Mouse (Mus musculus) brain, embryonic 14.5 days (tissue): ENCODE results near the gene Bnc1.

Source experiments
- CTCF ChIP-seq: fragments of 200-500 bp; IDR thresholded peaks from 2 replicates; pipeline ENCODE4 v1.5.1; 2012; ENCODE audit warnings: inconsistent platforms, mild to moderate bottlenecking, moderate library complexity, borderline replicate concordance; ENCODE audit not compliant: insufficient read depth, insufficient read length; ENCODE audit errors: extremely low read depth
- POLR2A ChIP-seq: fragments of 200-500 bp; IDR thresholded peaks from 2 replicates; pipeline ENCODE4 v1.6.1; 2012; ENCODE audit warnings: mild to moderate bottlenecking, inconsistent platforms, borderline replicate concordance; ENCODE audit not compliant: poor library complexity, insufficient read depth, insufficient read length, severe bottlenecking; ENCODE audit errors: extremely low read depth

GRCm38 (mm10) chr7:82016751-82017710 lies 24.9 kb upstream of the Bnc1 start:
- TF ChIP-seq CTCF (no peak), POLR2A (no peak)
